Mouse (Mus musculus) heart, postnatal 0 days (tissue): ENCODE measurements around the gene Rassf2. TPM values are rescaled to one million over a fixed set of nuclear protein-coding genes. Genes with fewer than 3 reads are reported as not detected.

ENCODE experiments used
- ATAC-seq: fragments of 200-750 bp; cut with Nextera tagmentation; 2 replicates; pipeline ENCODE4 v1.8.0; 2017; ENCODE audit warnings: low read depth, moderate number of reproducible peaks, moderate library complexity; ENCODE audit not compliant: insufficient read depth
- DNase-seq: peaks from one replicate; pipeline ENCODE4 v3.0.0-alpha.2; 2016; ENCODE audit warnings: low spot score
- H3K27ac ChIP-seq: fragments of 300-500 bp; sonication (generic); 2 replicates; pipeline ENCODE4 v1.5.1; 2014; ENCODE audit warnings: low read depth, mild to moderate bottlenecking
- H3K27me3 ChIP-seq: fragments of 300-500 bp; sonication (generic); 2 replicates; pipeline ENCODE4 v1.6.1; 2014; ENCODE audit warnings: low read length, mixed read lengths; ENCODE audit not compliant: control insufficient read depth, insufficient read depth
- H3K36me3 ChIP-seq: fragments of 300-500 bp; sonication (generic); replicated peaks from 2 replicates; pipeline ENCODE4 v1.6.1; 2014; ENCODE audit warnings: low read length, mixed read lengths; ENCODE audit not compliant: control insufficient read depth, insufficient read depth
- H3K4me1 ChIP-seq: fragments of 300-500 bp; sonication (generic); 2 replicates; pipeline ENCODE4 v1.6.1; 2014; ENCODE audit warnings: antibody characterized with exemption; ENCODE audit not compliant: control insufficient read depth, insufficient read depth
- H3K4me2 ChIP-seq: fragments of 300-500 bp; sonication (generic); 2 replicates; pipeline ENCODE4 v1.6.1; 2014; ENCODE audit warnings: low read depth, mild to moderate bottlenecking, low read length, moderate library complexity
- H3K4me3 ChIP-seq: fragments of 300-500 bp; sonication (generic); 2 replicates; pipeline ENCODE4 v1.5.1; 2014; ENCODE audit warnings: low read depth, low read length
- H3K9ac ChIP-seq: fragments of 300-500 bp; sonication (generic); replicated peaks from 2 replicates; pipeline ENCODE4 v1.6.1; 2014; ENCODE audit warnings: low read depth, low read length, mixed read lengths
- H3K9me3 ChIP-seq: fragments of 300-500 bp; sonication (generic); replicated peaks from 2 replicates; pipeline ENCODE4 v1.6.1; 2016; ENCODE audit warnings: low read length; ENCODE audit not compliant: control insufficient read depth
- CTCF ChIP-seq: IDR thresholded peaks from 2 replicates; pipeline ENCODE4 v1.5.1; 2016; ENCODE audit warnings: antibody characterized with exemption, control low read depth, low read depth
- EP300 ChIP-seq: IDR thresholded peaks from 2 replicates; pipeline ENCODE4 v1.6.1; 2016; ENCODE audit warnings: antibody characterized with exemption, low read depth
- WGBS: fragments of 180-500 bp; shearing (Covaris S2); extraction: QIAGEN DNeasy Blood & Tissue Kit; methylation state at CpG from one replicate; pipeline ENCODE4 v1.1.7; 2014; 5-methylcytosine and 5-hydroxymethylcytosine counted together
- polyA plus RNA-seq: library from polyadenylated mRNA; unstranded; fragments of >200 nt; fragmentation: Nextera tagmentation; extraction: Ambion mirVana; gene quantifications from 2 replicates; pipeline ENCODE4 v1.2.1, GENCODE M21; 2015
- total RNA-seq: library from RNA; depleted of rRNA; stranded (reverse); fragments of >200 nt; gene quantifications from 2 replicates; pipeline ENCODE4 v1.2.3, GENCODE M21; 2014; ENCODE audit warnings: low replicate concordance

The Rassf2 gene
- total and polyA plus RNA-seq, 2 experiments from 2014 or later: 2.7 to 5.2 TPM

DNA sequence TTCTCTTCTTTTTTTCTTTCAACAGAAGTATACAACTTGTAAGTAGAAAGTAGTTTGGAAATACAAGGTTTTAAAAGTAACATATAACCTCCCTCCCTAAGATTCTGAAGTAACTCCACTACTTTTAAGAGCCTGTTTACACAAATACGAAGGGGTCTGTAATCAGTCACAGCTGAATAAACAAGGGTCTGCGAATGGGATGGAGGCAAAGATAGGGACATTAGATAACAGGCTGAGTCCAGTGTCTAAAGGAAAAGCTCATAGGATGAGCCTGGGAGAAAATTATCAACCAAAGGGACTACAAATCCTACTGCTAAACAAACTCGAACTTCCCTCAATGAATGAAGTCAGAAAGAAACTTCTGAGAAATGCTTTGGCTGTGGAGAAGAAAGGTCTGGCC is 19.9 kb upstream of the Rassf2 start:
- no peak overlapping the region for H3K4me2 ChIP-seq
- no peak overlapping the region for H3K4me3 ChIP-seq
- DNase-seq (no peak), ATAC-seq (no peak)
- H3K36me3 ChIP-seq: no peaks in the 10 kb centered on the region
- no peak for TF ChIP-seq CTCF
- no peak for TF ChIP-seq EP300
- no peaks in the 10 kb centered on the region for H3K9me3 ChIP-seq
- no peaks in the 10 kb centered on the region for H3K4me1 ChIP-seq
- no peak overlapping the region for H3K9ac ChIP-seq
- H3K27ac ChIP-seq: no peak overlapping the region
- no peaks in the 10 kb centered on the region for H3K27me3 ChIP-seq
- WGBS: 34% methylated on average over 3 of the region's 3 CpGs

DNA sequence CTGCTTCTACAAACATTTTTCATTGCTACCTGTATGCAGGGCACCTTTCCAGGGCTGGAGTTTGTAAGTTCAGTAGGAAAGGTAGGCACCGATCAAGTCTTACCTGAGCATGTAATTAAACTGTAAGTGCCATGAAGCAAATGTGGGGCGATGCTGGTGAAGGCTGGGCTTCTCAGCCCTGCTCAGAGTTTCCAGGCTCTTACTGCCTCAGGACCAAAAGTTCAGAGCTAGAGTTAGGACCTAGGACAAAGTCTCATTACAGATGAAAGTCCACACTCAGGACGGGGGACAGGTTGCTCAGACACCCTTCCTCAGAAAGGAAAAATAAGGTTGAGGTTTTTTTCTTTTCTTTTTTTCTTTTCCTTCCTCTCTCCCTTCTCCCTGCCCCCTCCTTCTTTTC is 19.4 kb upstream of the Rassf2 start:
- Histone ChIP-seq H3K9ac (no peak overlapping the region), H3K9me3 (no peaks in the 10 kb centered on the region), H3K4me1 (no peaks in the 10 kb centered on the region), H3K4me2 (no peak overlapping the region), H3K36me3 (no peaks in the 10 kb centered on the region), H3K4me3 (no peak overlapping the region), H3K27me3 (no peaks in the 10 kb centered on the region), H3K27ac (no peak overlapping the region)
- 87% methylated on average over 3 of the region's 3 CpGs for WGBS
- TF ChIP-seq CTCF (no peak), EP300 (no peak)
- ATAC-seq: no peak
- no peak for DNase-seq

DNA sequence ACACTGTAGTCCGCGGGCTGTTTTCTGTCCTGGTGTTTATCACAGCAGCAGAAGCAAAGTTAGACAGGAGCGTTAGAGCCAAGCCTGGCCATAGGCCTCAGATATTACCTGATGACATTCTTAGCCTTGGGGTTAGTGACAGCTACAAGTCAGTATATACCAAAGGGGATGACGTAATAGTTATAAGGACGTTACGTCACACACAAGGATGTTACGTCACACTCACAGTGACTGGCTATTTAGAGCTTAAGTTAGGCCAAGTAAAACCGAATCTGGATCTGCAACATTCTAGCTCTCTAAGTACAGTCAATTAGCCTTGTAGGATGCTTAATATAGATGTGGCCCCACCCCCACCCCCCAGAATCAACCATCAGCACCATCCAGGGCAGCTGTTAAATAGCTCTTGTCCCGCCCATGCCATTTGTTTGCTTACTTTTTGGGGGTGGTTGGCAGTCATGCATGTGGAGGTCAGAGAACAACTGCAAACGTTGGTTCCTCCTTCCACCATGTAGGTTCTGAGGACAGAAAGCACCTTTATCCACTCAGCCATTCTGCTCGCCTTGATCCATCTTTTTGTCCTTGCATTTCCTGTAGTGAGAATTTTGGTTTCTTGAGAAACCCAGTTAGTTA is 18.2 kb upstream of the Rassf2 start:
- H3K4me3 ChIP-seq: no peak overlapping the region
- H3K9me3 ChIP-seq: no peaks in the 10 kb centered on the region
- no peak overlapping the region for H3K4me2 ChIP-seq
- no peak for TF ChIP-seq CTCF
- TF ChIP-seq EP300: no peak
- 70% methylated on average over 11 of the region's 11 CpGs for WGBS
- H3K9ac ChIP-seq: no peak overlapping the region
- H3K27me3 ChIP-seq: no peaks in the 10 kb centered on the region
- H3K36me3 ChIP-seq: no peaks in the 10 kb centered on the region
- ATAC-seq (no peak), DNase-seq (no peak)
- H3K4me1 ChIP-seq: 0 out of 2 replicates have a peak, but pooled peaks cover 5% of the 10 kb centered on the region
- H3K27ac ChIP-seq: no peak overlapping the region

DNA sequence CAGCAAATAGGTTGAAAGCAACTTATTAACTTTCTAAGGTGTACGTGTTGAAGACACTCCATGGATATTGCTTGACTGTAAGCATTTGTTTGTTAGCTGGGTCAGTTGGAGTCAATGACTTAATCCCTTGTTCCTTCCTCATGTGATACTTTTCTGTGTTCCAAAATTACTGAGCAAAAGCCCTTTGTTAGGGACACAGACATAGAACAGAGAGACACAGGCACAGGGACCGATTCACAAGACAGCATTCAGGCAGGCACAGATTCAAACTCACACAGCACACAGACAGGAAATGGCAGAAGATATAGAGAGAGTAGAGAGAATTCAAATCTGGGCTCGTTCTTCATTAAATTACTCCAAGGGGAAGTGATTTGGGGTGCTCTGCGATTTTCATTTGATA is 17.3 kb upstream of the Rassf2 start:
- Histone ChIP-seq H3K27ac (no peak overlapping the region), H3K27me3 (no peaks in the 10 kb centered on the region), H3K4me2 (no peak overlapping the region), H3K9ac (no peak overlapping the region), H3K36me3 (no peaks in the 10 kb centered on the region), H3K4me1 (peaks cover 13% of the 10 kb centered on the region; the same call in 1 of the 2 replicates), H3K9me3 (no peaks in the 10 kb centered on the region), H3K4me3 (no peak overlapping the region)
- ATAC-seq (no peak), DNase-seq (no peak)
- 59% methylated on average over 4 of the region's 4 CpGs for WGBS
- TF ChIP-seq EP300: no peak
- TF ChIP-seq CTCF: no peak

DNA sequence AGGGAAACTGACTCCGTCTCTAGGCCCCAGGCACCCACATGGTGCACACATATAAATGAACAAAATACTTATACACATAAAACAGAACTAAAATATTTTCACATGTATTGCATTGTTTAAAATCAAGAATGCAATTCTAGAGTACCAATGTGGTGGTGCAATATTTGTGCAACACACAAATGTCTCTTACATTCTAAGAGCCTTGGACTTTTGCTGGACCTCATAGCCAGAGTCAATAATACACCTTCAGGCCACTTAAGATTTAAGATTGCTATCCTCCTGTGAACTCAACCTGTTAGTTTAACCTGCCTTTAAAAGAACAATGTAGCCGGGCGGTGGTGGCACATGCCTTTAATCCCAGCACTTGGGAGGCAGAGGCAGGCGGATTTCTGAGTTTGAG is 16.6 kb upstream of the Rassf2 start:
- Histone ChIP-seq H3K27me3 (no peaks in the 10 kb centered on the region), H3K9me3 (no peaks in the 10 kb centered on the region), H3K36me3 (no peaks in the 10 kb centered on the region), H3K27ac (no peak overlapping the region), H3K4me3 (no peak overlapping the region), H3K4me2 (no peak overlapping the region), H3K4me1 (peaks cover 13% of the 10 kb centered on the region; the same call in 1 of the 2 replicates), H3K9ac (no peak overlapping the region)
- WGBS: 96% methylated on average over 4 of the region's 4 CpGs
- no peak for ATAC-seq
- TF ChIP-seq CTCF: no peak
- TF ChIP-seq EP300: no peak
- no peak for DNase-seq
